Mouse (Mus musculus) heart, embryonic 16.5 days (tissue): Measurements from ENCODE around the gene Stxbp4. TPM values are rescaled to one million over a fixed set of nuclear protein-coding genes. Genes with fewer than 3 reads are reported as not detected.

ENCODE experiments used
- ATAC-seq: fragments of 200-750 bp; cut with Nextera tagmentation; replicated peaks from 2 replicates; pipeline ENCODE4 v1.8.0; 2017; ENCODE audit warnings: moderate number of reproducible peaks; ENCODE audit not compliant: insufficient read depth, low FRiP score; ENCODE audit errors: extremely low read depth
- H3K27ac ChIP-seq: fragments of 300-500 bp; sonication (generic); 2 replicates; pipeline ENCODE4 v1.5.1; 2014; ENCODE audit warnings: mild to moderate bottlenecking, low read length, control low read depth, moderate library complexity
- H3K27me3 ChIP-seq: fragments of 300-500 bp; sonication (generic); 2 replicates; pipeline ENCODE4 v1.6.1; 2014; ENCODE audit warnings: low read length, mixed read lengths; ENCODE audit not compliant: control insufficient read depth, insufficient read depth
- H3K36me3 ChIP-seq: fragments of 300-500 bp; sonication (generic); 2 replicates; pipeline ENCODE4 v1.6.1; 2014; ENCODE audit not compliant: control insufficient read depth, insufficient read depth
- H3K4me1 ChIP-seq: fragments of 300-500 bp; sonication (generic); 2 replicates; pipeline ENCODE4 v1.6.1; 2014; ENCODE audit warnings: low read length, mixed read lengths; ENCODE audit not compliant: control insufficient read depth, insufficient read depth
- H3K4me2 ChIP-seq: fragments of 300-500 bp; sonication (generic); 2 replicates; pipeline ENCODE4 v1.6.1; 2014; ENCODE audit warnings: low read depth, mild to moderate bottlenecking, control low read depth, low read length
- H3K4me3 ChIP-seq: fragments of 300-500 bp; sonication (generic); 2 replicates; pipeline ENCODE4 v1.5.1; 2014; ENCODE audit warnings: mild to moderate bottlenecking, control low read depth, low read length
- H3K9ac ChIP-seq: fragments of 300-500 bp; sonication (generic); 2 replicates; pipeline ENCODE4 v1.6.1; 2014; ENCODE audit warnings: low read length, control low read depth
- H3K9me3 ChIP-seq: fragments of 300-500 bp; sonication (generic); replicated peaks from 2 replicates; pipeline ENCODE4 v1.6.1; 2016; ENCODE audit warnings: low read length; ENCODE audit not compliant: control insufficient read depth
- WGBS: fragments of 180-500 bp; shearing (Covaris S2); extraction: QIAGEN DNeasy Blood & Tissue Kit; methylation state at CpG from one replicate; pipeline ENCODE4 v1.1.7; 2014; 5-methylcytosine and 5-hydroxymethylcytosine counted together
- polyA plus RNA-seq: library from polyadenylated mRNA; unstranded; fragments of >200 nt; fragmentation: Nextera tagmentation; extraction: Ambion mirVana; gene quantifications from 2 replicates; pipeline ENCODE4 v1.2.1, GENCODE M21; 2015

The Stxbp4 gene
- polyA plus RNA-seq, 1 experiment from 2014 or later = 11.6 TPM

GRCm38 (mm10) chr11:90590996-90591395 is 46.9 kb downstream of the Stxbp4 start:
- Histone ChIP-seq H3K4me1 (no peaks in the 10 kb centered on the region), H3K4me2 (no peak overlapping the region), H3K9ac (no peak overlapping the region), H3K27me3 (no peaks in the 10 kb centered on the region), H3K4me3 (no peak overlapping the region), H3K27ac (no peak overlapping the region), H3K9me3 (no peaks in the 10 kb centered on the region), H3K36me3 (peaks cover 12% of the 10 kb centered on the region)
- ATAC-seq = no peak
- whole genome bisulfite sequencing = 85% methylated on average over 1 of the region's 1 CpGs

GRCm38 (mm10) chr11:90586203-90586602 is 51.7 kb downstream of the Stxbp4 start:
- Histone ChIP-seq H3K4me2 (no peak overlapping the region), H3K4me1 (no peaks in the 10 kb centered on the region), H3K4me3 (no peak overlapping the region), H3K27ac (no peak overlapping the region), H3K9me3 (no peaks in the 10 kb centered on the region), H3K9ac (no peak overlapping the region), H3K36me3 (peaks cover 9% of the 10 kb centered on the region), H3K27me3 (no peaks in the 10 kb centered on the region)
- 73% methylated on average over 8 of the region's 8 CpGs for WGBS
- no peak for ATAC-seq

- Histone ChIP-seq H3K27me3 (no peaks in the 10 kb centered on the region), H3K4me2 (no peak overlapping the region), H3K27ac (no peak overlapping the region), H3K4me1 (no peaks in the 10 kb centered on the region), H3K36me3 (peaks cover 7% of the 10 kb centered on the region; the same call in 1 of the 2 replicates), H3K4me3 (no peak overlapping the region), H3K9me3 (no peaks in the 10 kb centered on the region), H3K9ac (no peak overlapping the region)
- no peak for ATAC-seq
- WGBS = 79% methylated on average over 2 of the region's 2 CpGs
These were observed 52.1 kb downstream of the Stxbp4 start for GRCm38 (mm10) chr11:90585754-90586153.

GRCm38 (mm10) chr11:90577057-90577780 is 60.7 kb downstream of the Stxbp4 start:
- H3K9ac ChIP-seq = no peak overlapping the region
- peak; percentile 75 for ATAC-seq
- H3K36me3 ChIP-seq = no peaks in the 10 kb centered on the region
- peak overlapping the region; percentile 21 for H3K27ac ChIP-seq
- no peak overlapping the region for H3K4me3 ChIP-seq
- 61% methylated on average over 7 of the region's 7 CpGs for WGBS
- no peaks in the 10 kb centered on the region for H3K9me3 ChIP-seq
- H3K4me1 ChIP-seq = 0 out of 2 replicates have a peak, but pooled peaks cover 2% of the 10 kb centered on the region
- no peaks in the 10 kb centered on the region for H3K27me3 ChIP-seq
- H3K4me2 ChIP-seq = no peak overlapping the region

- 76% methylated on average over 8 of the region's 8 CpGs for WGBS
- H3K4me2 ChIP-seq = no peak overlapping the region
- no peaks in the 10 kb centered on the region for H3K27me3 ChIP-seq
- no peak for ATAC-seq
- H3K9ac ChIP-seq = no peak overlapping the region
- H3K36me3 ChIP-seq = no peaks in the 10 kb centered on the region
- H3K4me1 ChIP-seq = 0 out of 2 replicates have a peak, but pooled peaks cover 2% of the 10 kb centered on the region
- H3K27ac ChIP-seq = no peak overlapping the region
- no peak overlapping the region for H3K4me3 ChIP-seq
- no peaks in the 10 kb centered on the region for H3K9me3 ChIP-seq
These were observed 61.5 kb downstream of the Stxbp4 start for GRCm38 (mm10) chr11:90576282-90576972.

GRCm38 (mm10) chr11:90575491-90576048 is 62.3 kb downstream of the Stxbp4 start:
- H3K4me1 ChIP-seq = 0 out of 2 replicates have a peak, but pooled peaks cover 4% of the 10 kb centered on the region
- no peaks in the 10 kb centered on the region for H3K9me3 ChIP-seq
- no peaks in the 10 kb centered on the region for H3K36me3 ChIP-seq
- no peak overlapping the region for H3K27ac ChIP-seq
- no peak overlapping the region for H3K9ac ChIP-seq
- H3K4me2 ChIP-seq = no peak overlapping the region
- no peak for ATAC-seq
- no peak overlapping the region for H3K4me3 ChIP-seq
- WGBS = 88% methylated on average over 7 of the region's 7 CpGs
- H3K27me3 ChIP-seq = no peaks in the 10 kb centered on the region

- Histone ChIP-seq H3K4me2 (no peak overlapping the region), H3K9me3 (no peaks in the 10 kb centered on the region), H3K4me3 (no peak overlapping the region), H3K27ac (no peak overlapping the region), H3K9ac (no peak overlapping the region), H3K36me3 (no peaks in the 10 kb centered on the region), H3K27me3 (no peaks in the 10 kb centered on the region), H3K4me1 (0 out of 2 replicates have a peak, but pooled peaks cover 2% of the 10 kb centered on the region)
- 40% methylated on average over 2 of the region's 2 CpGs for WGBS
- peak; percentile 67; the same call in 1 of the 2 replicates for ATAC-seq
These were observed 67.1 kb downstream of the Stxbp4 start for GRCm38 (mm10) chr11:90570646-90571259.

GRCm38 (mm10) chr11:90558359-90559047 is 79.4 kb downstream of the Stxbp4 start:
- Histone ChIP-seq H3K36me3 (no peaks in the 10 kb centered on the region), H3K4me3 (no peak overlapping the region), H3K9ac (no peak overlapping the region), H3K27me3 (no peaks in the 10 kb centered on the region), H3K27ac (no peak overlapping the region), H3K4me2 (no peak overlapping the region), H3K4me1 (peaks cover 8% of the 10 kb centered on the region), H3K9me3 (no peaks in the 10 kb centered on the region)
- WGBS = 30% methylated on average over 9 of the region's 9 CpGs
- ATAC-seq = no peak
